Mouse (Mus musculus): ENCODE measurements at regions not wholly inside any gene's neighbourhood (a gene's known extent, or its start where the extent isn't known, plus 50 kb on each side); places are given as distances from the start of the nearest gene placed in this dataset.
"Not testable (repeated sequence)": the region's sequence is repeated elsewhere in the genome, so short reads cannot be mapped to it uniquely, and the experiment has no call there.

DNA sequence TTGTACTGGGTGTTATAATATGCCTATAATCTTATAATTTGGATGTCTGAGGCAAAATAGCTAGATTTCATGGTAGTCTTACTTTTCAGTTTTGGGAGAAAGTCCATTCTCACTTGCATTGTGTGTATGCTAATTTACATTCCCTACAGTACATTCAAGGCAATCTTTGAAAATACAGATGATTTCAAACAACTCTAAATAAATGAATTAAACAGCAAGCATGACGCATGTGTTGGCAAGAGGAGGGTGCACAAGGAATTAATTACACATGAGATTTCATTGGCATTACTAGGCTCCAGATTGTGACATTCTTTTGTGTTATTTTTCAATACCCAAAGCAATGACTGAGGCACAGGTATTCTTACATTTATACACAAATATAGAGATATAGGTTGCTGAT lies 495.2 kb upstream of the Cypt12 start:
- DNase-seq (ENCODE audit: low spot score) = no peak

DNA sequence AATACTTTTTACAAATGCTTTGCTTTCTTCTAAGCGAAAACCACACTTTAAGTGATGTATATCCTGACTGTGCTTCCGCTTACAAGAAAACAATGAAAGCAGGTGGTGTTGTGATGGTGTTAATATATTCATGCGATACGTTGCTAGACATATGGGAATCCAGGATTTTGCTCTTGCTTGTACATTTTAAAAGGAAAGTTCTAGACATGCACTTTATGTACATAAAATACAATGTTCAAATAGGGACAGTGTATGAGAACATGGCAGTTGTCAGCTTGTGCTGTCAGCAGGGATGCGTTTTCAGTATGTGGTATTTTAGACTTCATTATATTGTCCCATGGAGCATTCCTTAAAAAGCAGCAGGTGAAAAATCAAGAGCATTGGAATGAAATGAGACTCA lies 487.7 kb upstream of the Cypt12 start:
- DNase-seq (ENCODE audit: low spot score) = no peak

GRCm38 (mm10) chr3:17461365-17461764 lies 486.8 kb upstream of the Cypt12 start:
- DNase-seq (ENCODE audit: low spot score) = no peak

DNA sequence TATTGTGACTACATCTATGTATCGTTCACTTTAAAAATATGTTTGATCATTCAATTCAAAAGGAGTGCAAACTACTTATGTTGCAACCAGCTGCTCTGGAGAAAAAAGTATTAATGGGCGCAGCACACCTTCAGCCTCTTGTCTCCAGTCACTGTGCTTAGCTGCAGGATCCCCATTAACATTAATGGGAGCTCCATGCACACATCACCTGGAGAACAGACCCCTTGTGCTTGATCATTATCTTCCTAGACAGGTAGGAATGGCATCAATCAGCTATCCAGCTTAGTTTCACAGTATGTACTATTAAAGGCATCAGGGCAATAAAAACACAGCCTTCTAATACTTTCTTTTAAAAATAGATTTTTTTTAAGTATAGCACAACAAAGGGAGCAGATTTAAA lies 474.4 kb upstream of the Cypt12 start:
- no peak for DNase-seq (ENCODE audit: low spot score)

- peak; percentile 87 for DNase-seq (ENCODE audit: low spot score)
Observed at GRCm38 (mm10) chr3:17489240-17490142, 458.7 kb upstream of the Cypt12 start.

- no peak for DNase-seq (ENCODE audit: low spot score)
Observed at GRCm38 (mm10) chr3:17490632-17491031, 457.6 kb upstream of the Cypt12 start.

DNA sequence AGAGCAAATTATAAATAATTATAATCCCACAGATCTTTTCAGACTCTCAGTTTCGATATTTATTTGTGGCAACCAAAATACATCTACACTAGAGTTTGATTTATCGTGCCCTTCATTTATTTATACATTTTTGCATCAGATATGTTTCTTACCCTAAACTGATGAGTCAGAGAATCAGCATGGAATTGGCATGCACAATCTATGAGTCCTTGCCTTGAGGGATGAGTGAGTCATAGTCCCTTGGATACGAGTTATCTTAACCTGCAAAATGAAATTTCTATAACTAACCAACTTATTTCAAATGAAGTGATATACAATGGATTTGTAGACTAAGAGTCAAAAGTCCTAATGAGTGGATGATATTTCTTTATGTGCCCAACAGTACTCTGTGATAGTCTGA lies 449.9 kb upstream of the Cypt12 start:
- DNase-seq (ENCODE audit: low spot score) = no peak

DNA sequence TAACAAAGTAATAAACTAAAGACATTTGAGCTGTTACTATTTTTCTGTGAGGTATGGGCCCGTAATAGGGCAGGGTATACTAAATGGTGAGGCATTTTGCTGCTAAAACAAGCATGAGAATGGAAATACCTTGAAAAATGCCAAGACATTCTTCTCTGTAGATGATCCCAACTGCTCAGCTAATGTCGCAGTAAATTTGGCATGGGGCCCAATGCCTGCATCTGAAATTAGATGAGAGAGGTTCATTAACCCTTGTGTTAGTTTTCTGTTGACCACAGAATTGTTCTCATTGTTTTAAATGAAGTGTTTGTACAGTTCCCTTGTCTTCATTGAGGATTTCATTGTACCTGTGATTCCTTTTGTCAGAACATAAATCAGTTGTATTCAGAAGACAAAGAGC lies 446.7 kb upstream of the Cypt12 start:
- no peak for DNase-seq (ENCODE audit: low spot score)

- DNase-seq (ENCODE audit: low spot score) = no peak
Observed at GRCm38 (mm10) chr3:17541346-17541745, 406.9 kb upstream of the Cypt12 start.

- DNase-seq (ENCODE audit: low spot score) = no peak
Observed at GRCm38 (mm10) chr3:17547559-17548059, 400.6 kb upstream of the Cypt12 start.

DNA sequence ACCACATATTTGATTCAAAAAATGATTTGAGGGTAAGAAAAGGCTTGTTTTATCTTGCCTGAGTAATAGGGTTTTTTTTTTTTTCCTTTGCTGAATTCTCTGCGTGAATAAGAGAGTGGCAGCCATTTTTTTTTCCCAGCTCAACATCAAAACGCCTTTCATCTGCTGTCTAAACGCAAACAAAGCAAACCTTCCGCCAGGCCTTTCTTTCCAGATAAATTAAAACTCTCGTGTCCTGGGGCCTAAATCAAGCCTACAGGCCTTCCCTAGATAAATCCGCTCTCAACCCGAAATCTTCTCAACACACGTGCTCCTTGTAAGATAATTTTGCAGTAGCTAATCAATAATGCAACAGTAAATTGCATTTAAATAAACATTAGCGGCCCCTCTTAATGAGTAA lies 365.7 kb upstream of the Cypt12 start:
- DNase-seq (ENCODE audit: low spot score) = peak; percentile 32

GRCm38 (mm10) chr3:17589956-17590546 lies 358.2 kb upstream of the Cypt12 start:
- DNase-seq (ENCODE audit: low spot score) = peak; percentile 47

DNA sequence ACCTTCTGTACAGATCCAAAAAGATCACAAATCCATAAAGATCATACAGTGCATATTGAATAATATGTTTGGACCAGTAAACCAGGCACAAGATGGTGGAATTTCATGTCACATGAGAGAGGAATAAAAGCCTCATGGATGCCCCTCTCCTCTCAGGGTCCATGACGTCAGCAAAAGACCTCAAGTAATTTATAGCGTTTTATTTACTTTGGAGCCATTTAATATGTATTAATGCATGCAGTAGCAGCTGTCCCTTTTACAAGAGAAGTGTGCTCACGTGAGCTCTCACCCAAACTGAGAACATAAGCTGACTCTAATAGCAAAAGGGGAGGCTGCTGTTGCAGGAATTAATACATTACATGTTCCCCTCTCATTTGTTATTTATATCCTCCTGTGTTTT lies 355.7 kb upstream of the Cypt12 start:
- peak; percentile 44 for DNase-seq (ENCODE audit: low spot score)

- DNase-seq (ENCODE audit: low spot score) = no peak
Observed at GRCm38 (mm10) chr3:17596365-17596764, 351.8 kb upstream of the Cypt12 start.

GRCm38 (mm10) chr3:17613486-17613885 lies 334.7 kb upstream of the Cypt12 start:
- DNase-seq (ENCODE audit: low spot score) = peak; percentile 55

DNA sequence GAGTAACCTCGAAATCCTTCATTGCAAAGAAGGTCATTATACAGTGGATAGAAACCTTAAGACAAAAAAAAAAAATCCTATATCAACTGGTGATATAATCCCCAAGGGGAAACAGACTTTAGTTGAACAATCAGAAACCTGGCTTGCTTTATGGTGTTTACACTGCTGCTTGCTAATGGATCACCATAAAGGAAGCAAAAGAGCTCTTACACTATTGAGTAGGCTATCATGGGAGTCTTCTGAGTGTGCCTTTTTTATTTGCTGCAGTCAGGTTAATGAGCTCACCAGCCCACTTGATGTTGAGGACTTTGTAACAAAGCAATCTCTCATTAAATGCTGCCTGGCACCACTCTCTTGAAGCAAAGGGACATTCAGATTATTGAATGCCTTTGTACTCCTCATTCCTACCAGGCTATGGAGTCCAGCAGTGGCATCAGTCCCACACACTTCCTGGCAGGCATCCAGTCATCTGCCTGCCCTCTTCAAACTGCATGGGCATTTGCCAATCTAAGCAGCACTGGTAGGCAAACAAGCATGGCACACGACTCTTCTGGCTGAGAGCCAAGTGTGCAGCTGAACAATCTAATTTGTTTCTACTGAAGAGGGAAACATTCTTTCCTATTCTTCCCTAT lies 331.7 kb upstream of the Cypt12 start:
- DNase-seq (ENCODE audit: low spot score) = no peak

GRCm38 (mm10) chr3:17619489-17619888 lies 328.7 kb upstream of the Cypt12 start:
- DNase-seq (ENCODE audit: low spot score) = peak; percentile 28

- DNase-seq (ENCODE audit: low spot score) = peak; percentile 57
Observed at GRCm38 (mm10) chr3:17619890-17620289, 328.3 kb upstream of the Cypt12 start.

DNA sequence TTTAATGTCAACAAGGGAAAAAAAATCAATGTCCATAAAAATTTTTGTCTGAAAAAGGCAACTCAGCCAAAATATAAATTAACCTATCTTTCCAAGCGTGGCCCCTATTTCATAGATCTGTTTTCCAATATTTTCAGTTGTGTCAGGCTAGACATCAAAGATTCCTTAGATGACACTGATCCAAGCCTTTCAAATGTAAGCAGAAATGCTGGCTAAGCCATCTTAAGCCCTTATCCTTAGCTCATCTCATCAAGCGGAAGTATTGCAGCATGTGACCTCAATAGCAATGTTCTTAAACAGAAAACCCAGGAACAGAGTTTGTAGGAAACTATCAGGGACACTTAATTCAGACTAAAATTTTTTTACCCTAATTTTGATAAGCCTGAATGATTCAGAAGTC lies 327.8 kb upstream of the Cypt12 start:
- DNase-seq (ENCODE audit: low spot score) = no peak

- no peak for DNase-seq (ENCODE audit: low spot score)
Observed at GRCm38 (mm10) chr3:17632484-17632883, 315.7 kb upstream of the Cypt12 start.

DNA sequence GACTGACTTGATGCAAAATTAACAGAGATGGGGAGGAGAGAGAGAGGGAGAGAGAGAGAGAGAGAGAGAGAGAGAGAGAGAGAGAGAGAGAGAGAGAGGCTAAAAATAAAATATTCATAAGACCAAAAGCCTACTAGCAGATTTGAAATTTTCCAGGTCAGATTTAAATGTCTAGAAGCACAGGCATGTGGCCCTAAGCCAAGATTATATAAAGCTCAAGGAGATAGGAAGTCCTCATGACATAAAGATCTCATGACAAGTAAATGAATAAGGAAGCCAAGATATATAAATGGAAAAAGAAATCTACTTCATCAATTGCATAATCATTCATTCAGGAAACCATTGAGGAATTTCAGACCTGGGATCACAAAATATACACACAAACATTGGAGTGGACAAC lies 311.9 kb upstream of the Cypt12 start:
- DNase-seq (ENCODE audit: low spot score) = no peak

GRCm38 (mm10) chr3:17659988-17660387 lies 288.2 kb upstream of the Cypt12 start:
- not testable (repeated sequence) for DNase-seq (ENCODE audit: low spot score)

DNA sequence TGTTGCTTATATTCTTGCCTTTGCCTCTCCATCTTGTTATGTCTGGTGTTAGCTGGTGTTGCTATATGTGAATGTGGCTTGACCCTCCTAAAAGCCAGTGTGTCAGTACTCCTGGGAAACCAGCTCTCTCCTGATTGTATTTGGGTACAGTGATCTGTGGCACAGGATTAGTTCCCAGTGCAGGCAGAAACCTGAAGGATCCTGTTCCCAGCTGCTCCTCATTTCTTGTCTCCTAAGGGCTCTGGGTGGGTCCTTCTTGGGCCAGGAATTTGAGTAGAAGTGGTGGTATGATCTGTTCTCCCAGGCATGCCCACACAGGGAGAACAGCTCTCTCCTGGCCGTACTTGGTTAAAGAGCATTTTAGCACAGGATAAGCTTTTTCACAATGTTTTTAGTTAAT lies 286.2 kb upstream of the Cypt12 start:
- no peak for DNase-seq (ENCODE audit: low spot score)

Data from embryo, embryonic 10.5 days (tissue).